Mouse (Mus musculus): ENCODE results near the gene A3galt2. TPM values are rescaled to one million over a fixed set of nuclear protein-coding genes. Genes with fewer than 3 reads are reported as not detected.

The A3galt2 gene
- total RNA-seq, 1 experiment from 2014 or later, result not detected

DNA sequence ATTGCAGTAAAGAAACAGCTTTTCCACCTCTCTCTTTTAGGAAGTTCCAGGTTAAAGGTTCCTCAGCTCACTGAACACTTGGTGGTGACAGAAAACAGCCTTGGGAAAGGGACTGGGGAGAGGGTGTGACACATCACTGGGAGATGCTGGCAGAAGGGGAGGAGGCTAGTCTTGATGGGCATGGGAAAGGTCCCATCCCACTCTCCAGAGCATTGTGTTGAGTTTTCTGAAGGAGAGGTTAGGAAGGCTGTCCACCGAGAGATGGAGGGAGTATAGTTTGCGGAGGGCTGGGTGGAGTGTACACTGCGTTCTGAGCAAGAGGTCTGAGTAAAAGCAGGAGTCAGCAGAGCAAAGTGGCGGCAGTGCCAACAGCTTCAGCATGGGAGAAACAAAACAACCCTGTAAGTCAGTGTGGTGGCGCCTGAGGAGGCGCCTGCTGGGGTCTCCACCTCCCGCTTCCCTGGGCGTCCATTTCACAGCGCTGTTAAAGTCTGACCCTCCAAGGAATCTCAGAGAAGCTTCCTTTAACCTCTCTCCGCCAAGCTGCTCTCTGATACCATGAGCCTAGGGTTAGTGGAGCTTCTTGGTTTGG is 12.7 kb upstream of the A3galt2 start:
- ATAC-seq (replicated peaks in 1 of 2; ENCODE audit: insufficient read depth in 1 of 2, low FRiP score in 2 of 2, low TSS enrichment in 1 of 2, low read depth in 1 of 2, poor library complexity in 2 of 2, severe bottlenecking in 2 of 2), result no peak

DNA sequence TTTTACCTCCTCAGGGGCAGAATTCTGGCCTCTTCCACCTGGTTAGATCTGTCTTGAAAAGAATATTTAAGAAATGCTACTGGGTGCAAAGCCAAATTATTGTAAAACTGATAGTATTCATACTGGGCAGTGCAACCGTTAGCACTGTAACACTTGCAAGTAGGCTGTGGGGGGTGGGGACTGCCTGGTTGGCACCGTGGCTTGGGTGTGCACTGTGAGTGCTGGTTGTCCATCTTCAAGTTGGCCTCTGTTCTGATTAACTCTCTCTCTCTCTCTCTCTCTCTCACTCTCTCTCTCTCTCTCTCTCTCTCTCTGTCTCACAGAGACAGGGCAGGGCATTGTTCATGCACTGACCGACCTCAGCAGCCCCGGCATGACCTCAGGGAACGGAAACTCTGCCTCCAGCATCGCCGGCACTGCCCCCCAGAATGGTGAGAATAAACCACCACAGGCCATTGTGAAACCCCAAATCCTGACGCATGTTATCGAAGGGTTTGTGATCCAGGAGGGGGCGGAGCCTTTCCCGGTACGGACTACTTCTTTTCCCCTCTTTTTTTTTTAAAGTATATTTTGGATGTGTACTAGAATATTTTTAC is 12.0 kb upstream of the A3galt2 start:
- no peak for ATAC-seq (replicated peaks in 1 of 2; ENCODE audit: insufficient read depth in 1 of 2, low FRiP score in 2 of 2, low TSS enrichment in 1 of 2, low read depth in 1 of 2, poor library complexity in 2 of 2, severe bottlenecking in 2 of 2)

DNA sequence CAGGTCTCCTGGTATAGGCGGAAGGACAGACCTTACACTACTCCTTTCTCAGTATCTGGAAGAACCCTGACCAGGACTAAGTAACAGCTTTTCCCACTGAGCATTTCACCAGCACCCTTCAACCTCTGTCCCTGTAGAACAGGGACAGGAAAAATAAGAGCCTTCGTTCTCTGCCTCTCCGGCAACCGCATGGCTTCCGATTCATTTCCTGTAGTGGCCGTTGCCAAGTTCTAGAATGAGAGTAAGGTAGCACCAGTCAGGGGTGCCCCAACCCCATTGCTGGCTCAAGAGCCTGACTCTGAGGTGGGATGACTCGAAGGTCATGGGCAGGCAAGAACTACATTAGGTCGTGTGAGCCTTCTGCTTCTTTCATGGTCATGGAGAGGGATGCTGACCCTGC is 10.0 kb upstream of the A3galt2 start:
- peak; percentile 61 to 63 for ATAC-seq (replicated peaks in 1 of 2; ENCODE audit: insufficient read depth in 1 of 2, low FRiP score in 2 of 2, low TSS enrichment in 1 of 2, low read depth in 1 of 2, poor library complexity in 2 of 2, severe bottlenecking in 2 of 2)

DNA sequence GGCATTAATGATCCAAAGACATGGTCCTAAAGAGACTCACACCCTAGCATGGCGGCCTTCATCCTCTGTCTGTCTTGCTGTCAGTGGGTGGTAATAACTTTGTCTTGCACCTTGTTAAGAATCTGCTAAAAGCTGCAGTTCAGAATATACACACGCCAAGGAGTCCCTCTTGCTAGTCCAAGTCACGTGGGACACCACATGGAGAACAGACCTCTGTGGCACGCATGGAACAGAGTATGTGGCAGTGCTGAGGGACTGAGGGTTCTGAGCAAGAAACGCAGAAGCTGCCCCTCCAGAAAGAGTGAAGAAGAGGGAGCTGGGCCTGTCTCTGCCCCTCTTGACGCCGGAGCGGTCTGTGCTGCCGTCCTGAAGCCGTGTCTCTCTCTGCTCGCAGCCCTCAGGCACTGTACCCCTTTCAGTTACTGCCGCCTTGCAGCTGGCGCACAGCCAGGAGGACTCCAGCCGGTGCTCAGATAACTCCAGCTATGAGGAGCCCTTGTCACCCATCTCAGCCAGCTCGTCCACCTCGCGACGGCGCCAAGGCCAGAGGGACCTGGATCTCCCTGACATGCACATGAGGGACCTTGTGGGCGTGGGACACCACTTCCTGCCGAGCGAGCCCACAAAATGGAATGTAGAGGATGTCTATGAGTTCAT is 7.4 kb upstream of the A3galt2 start:
- ATAC-seq (replicated peaks in 1 of 2; ENCODE audit: insufficient read depth in 1 of 2, low FRiP score in 2 of 2, low TSS enrichment in 1 of 2, low read depth in 1 of 2, poor library complexity in 2 of 2, severe bottlenecking in 2 of 2), result no peak

DNA sequence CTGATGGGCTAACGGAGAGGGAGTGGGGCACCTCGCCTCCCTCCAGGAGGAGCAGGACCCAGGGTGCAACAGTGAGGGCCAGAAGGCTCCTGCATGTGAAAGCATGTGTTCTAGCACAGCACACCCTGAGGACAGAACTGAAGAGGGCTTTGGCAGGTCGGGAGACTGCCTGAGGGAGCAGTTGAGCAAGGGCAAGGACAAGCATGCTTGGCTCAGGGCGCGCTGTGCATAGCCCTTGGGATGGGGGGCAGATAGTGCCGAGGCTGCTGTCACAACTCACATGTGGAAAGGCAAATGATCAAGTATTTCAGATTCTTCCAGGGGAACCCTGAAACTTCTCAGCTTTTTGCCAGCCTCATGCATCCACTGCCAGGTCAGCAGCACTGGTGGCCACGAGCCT is 6.9 kb upstream of the A3galt2 start:
- no peak for ATAC-seq (replicated peaks in 1 of 2; ENCODE audit: insufficient read depth in 1 of 2, low FRiP score in 2 of 2, low TSS enrichment in 1 of 2, low read depth in 1 of 2, poor library complexity in 2 of 2, severe bottlenecking in 2 of 2)

DNA sequence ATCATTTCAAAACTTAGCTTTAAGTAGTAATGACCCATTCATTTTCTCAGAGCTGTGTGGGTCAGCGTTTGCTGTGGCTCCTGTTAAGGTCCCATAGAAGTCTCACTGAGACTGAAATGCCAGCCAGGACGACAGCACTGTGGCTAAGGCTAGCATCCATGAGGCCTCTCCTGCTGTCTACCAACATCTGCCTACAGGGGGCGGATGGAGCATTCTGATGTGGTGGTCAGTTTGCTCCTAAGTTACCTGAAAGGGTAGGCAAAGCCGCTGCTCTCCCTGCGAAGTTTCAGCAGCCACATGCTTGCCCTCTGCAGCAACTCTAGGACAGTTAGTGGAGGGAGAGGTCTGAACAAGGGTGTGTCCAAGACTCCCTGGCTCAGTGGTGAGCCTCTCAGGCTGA is 4.2 kb upstream of the A3galt2 start:
- no peak for ATAC-seq (replicated peaks in 1 of 2; ENCODE audit: insufficient read depth in 1 of 2, low FRiP score in 2 of 2, low TSS enrichment in 1 of 2, low read depth in 1 of 2, poor library complexity in 2 of 2, severe bottlenecking in 2 of 2)

DNA sequence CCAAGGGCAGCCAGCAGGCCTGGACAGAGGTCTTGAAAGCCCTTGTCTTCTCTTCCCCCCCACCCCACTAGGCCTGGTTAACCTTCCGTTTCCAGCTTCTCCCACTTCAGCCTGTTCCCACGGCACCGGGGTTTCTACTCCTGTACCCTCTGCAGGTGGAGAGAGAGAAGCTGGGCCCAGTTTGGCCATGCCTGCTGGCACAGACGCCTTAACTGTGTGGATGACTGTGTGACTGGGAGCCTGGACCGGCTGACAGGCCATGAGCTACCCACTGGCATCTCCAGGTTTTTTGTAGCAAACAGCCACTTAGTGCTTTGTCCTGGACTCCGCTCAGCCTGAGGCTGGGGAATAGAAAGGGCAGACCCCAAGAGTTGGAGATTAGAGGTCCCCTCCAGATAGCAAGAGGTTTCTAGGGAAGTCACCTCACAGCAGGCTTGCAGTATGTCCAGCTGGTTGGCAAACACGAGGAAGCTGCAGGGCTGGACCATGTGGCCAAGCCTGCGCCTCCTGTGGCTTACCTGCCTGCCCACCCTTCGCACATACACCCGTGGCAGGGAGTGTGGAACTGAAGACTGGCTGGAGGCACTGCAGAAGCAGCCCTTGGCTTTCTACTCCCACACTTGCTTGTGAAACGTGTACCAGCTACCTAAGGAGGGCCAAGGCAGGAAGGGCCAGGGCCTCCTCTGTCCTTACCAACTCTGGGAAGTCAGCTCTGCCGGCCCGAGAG is 3.0 kb upstream of the A3galt2 start:
- ATAC-seq (replicated peaks in 1 of 2; ENCODE audit: insufficient read depth in 1 of 2, low FRiP score in 2 of 2, low TSS enrichment in 1 of 2, low read depth in 1 of 2, poor library complexity in 2 of 2, severe bottlenecking in 2 of 2), result no peak

DNA sequence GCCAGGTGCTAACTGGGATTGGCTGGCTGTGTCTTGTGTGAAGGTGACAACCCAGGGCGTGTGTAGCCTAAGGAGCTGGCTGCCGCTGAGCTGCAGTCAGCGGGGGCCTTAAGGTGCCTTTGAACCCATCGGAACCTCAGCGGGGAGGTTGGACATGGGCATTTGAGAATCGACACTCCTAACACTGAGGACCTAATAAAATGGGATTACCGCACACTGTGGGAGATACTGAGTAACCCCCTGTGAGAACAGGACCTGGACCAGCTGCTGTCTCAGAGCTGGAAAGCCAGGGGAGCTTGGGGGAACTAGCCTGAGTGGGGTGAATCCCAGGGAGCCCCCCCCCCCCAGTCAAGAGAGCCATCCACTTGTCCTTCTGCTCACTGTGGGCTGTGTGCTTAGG is 1.6 kb upstream of the A3galt2 start:
- ATAC-seq (replicated peaks in 1 of 2; ENCODE audit: insufficient read depth in 1 of 2, low FRiP score in 2 of 2, low TSS enrichment in 1 of 2, low read depth in 1 of 2, poor library complexity in 2 of 2, severe bottlenecking in 2 of 2), result no peak

DNA sequence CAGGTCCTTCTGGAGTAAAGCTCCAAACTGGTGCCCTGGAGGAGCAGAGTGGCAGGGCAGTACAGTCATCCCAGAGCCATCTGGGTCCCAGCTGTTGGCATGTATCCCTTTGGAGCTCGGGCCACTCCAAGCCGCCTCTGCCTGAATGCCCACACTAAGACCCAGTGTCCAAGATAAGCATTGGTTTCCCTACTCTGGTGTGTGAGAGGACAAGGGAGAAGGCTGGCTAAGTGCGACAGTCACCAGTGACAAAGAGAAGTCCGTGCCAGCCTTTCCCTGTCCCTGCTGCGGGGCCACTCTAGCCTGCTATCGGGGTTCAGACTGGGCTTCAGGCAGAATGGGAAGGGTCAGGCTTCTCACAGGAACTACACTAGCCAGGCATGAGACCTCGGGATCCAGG is 736 bp downstream of the A3galt2 start:
- ATAC-seq (replicated peaks in 1 of 2; ENCODE audit: insufficient read depth in 1 of 2, low FRiP score in 2 of 2, low TSS enrichment in 1 of 2, low read depth in 1 of 2, poor library complexity in 2 of 2, severe bottlenecking in 2 of 2), result no peak

DNA sequence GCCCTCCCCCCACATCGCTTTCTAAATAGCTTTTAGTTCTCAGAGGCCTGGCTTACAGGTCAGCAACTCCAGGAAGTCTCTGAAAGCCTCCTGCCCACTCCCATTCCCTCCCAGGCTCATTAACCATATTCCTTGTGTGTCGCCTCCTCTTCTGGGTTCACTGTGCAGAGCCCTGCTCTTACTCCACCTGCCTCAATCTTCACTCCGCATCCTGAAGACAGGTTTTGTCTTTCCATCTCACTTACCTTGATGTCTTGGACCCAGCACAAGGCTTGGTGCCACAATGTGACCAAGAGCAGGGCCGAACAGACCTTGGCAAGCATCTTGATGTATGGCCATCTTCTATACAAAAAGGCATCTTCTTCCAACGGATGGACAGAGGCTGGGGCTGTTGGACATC is 4.0 kb downstream of the A3galt2 start:
- ATAC-seq (replicated peaks in 1 of 2; ENCODE audit: insufficient read depth in 1 of 2, low FRiP score in 2 of 2, low TSS enrichment in 1 of 2, low read depth in 1 of 2, poor library complexity in 2 of 2, severe bottlenecking in 2 of 2), result no peak

DNA sequence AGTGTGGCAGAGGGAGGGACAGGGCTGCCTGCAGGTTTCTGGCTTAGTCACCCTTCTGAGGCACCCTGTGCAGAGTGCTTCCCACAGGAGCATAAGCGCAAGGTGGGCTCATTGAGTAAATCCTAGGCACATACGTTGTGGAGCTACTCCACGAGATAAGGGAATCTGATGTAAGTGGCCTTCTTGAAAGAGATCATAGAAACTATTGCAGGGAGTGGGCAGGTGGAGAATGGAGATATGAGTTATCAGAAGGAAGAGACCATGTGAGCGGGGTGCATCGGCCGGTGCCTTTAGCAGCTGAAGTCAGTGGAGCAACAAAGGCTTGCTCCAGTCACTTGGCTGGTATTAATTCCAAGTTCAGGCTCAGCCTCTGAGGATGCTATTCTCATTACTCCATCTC is 4.9 kb downstream of the A3galt2 start:
- no peak for ATAC-seq (replicated peaks in 1 of 2; ENCODE audit: insufficient read depth in 1 of 2, low FRiP score in 2 of 2, low TSS enrichment in 1 of 2, low read depth in 1 of 2, poor library complexity in 2 of 2, severe bottlenecking in 2 of 2)

DNA sequence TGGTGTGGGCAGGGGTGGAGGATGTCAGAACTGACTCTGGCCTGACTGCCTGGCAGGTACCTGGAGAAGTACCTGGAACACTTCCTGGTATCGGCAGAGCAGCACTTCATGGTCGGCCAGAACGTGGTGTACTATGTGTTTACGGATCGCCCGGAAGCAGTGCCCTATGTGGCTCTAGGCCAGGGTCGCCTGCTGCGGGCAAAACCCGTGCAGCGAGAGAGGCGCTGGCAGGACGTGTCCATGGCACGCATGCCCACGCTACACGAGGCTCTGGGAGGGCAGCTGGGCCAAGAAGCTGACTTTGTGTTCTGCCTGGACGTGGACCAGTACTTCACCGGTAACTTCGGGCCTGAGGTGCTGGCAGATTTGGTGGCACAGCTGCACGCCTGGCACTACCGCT is 11.8 kb downstream of the A3galt2 start:
- no peak for ATAC-seq (replicated peaks in 1 of 2; ENCODE audit: insufficient read depth in 1 of 2, low FRiP score in 2 of 2, low TSS enrichment in 1 of 2, low read depth in 1 of 2, poor library complexity in 2 of 2, severe bottlenecking in 2 of 2)

DNA sequence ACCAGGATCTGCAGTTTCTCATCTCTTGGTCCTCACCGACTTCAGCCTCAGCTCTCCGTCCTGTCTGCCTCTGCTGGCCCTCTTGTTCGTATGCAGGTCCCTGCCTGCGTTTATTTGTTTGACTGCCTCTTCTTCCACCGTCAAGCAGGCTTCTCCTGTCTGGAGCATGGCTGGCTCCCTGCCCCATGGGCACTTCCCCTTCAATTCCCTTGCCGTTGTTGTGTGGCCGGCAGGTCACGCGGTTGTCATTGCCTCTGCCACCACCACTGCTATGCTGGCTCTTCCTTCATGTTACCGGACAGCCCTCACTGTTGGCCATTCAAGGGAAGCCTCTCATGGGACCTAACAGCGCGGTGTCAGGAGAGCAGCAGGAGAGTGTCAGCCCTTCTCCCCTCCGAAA is 13.0 kb downstream of the A3galt2 start:
- 0 out of 4 replicates have a peak, but pooled peaks of 1 of the 2 experiments have one; percentile 29 for ATAC-seq (replicated peaks in 1 of 2; ENCODE audit: insufficient read depth in 1 of 2, low FRiP score in 2 of 2, low TSS enrichment in 1 of 2, low read depth in 1 of 2, poor library complexity in 2 of 2, severe bottlenecking in 2 of 2)

DNA sequence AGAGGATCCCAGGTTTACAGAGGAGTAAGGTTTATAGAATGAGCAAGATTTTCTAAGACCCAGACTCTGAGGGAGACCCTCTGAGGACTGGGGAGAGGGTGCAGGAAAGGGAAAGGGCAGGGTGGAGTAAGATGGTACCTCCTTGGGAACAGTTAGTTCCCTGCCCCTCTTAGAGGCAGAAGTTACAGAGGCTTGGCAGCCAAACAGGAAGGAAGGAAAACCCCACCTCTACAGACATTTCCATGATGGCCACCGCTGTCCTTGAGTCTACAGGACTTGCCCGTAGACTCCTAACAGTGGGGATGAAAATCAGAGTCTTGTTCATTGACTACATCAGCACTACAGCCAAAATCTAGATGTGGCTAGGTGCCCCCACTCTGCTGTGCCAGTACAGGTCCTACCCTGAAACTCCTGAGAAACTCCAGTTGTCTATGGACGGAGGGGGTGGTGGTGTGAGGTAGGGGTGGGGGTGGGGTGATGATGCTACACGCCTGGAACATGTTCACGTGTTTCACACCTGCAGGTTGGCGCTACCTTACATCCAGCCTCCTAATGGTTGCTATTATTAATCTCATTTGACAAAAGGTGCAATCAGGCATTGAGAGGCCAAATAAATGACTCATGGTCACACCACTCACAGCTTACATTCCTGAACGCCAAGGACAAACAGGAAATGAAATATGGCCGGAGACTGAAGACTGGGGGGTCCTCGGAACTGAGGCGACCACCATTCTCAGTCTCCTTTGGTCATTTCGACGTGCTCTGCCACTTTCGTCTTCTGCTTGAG is 14.6 kb downstream of the A3galt2 start:
- no peak for ATAC-seq (replicated peaks in 1 of 2; ENCODE audit: insufficient read depth in 1 of 2, low FRiP score in 2 of 2, low TSS enrichment in 1 of 2, low read depth in 1 of 2, poor library complexity in 2 of 2, severe bottlenecking in 2 of 2)

DNA sequence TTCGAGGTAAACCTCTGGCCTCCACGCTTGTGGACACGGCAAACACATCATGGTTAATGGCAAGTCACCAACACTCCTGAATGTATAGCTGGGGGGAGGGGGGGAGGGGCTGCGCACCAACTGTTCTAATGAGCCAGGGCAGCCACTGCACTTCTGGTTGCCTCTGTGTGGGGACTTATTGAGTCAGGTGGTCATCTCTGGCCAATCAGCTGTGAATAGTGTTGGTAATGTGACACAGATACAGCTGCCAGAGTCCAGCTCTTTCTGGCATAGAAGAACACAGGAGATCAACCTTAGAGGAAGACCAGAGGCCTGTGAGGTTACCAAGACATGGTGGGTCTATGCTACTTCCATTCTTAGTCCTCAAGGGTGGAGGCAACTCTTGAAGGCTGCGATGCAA is 15.5 kb downstream of the A3galt2 start:
- ATAC-seq (replicated peaks in 1 of 2; ENCODE audit: insufficient read depth in 1 of 2, low FRiP score in 2 of 2, low TSS enrichment in 1 of 2, low read depth in 1 of 2, poor library complexity in 2 of 2, severe bottlenecking in 2 of 2), result no peak

DNA sequence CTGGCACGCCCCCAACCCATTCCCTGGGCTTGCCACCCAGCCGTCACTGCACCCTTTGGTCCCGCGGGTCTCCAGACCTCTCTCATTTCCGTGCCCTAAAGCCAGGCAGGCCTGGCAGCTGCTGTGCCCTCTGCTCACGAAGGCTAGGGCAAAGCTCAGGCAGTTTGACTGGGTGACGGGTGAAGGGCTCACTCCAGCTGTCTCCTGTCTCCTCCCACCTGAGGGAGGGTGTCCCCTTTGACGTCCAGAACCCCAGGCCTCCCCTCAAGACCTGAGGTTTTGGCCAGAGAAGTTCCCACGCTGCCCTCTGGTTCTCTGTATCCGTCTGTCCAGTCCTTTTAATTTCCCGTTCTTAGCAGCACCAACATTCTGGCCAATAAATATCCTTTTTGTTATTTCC is 18.7 kb downstream of the A3galt2 start:
- no peak for ATAC-seq (replicated peaks in 1 of 2; ENCODE audit: insufficient read depth in 1 of 2, low FRiP score in 2 of 2, low TSS enrichment in 1 of 2, low read depth in 1 of 2, poor library complexity in 2 of 2, severe bottlenecking in 2 of 2)

DNA sequence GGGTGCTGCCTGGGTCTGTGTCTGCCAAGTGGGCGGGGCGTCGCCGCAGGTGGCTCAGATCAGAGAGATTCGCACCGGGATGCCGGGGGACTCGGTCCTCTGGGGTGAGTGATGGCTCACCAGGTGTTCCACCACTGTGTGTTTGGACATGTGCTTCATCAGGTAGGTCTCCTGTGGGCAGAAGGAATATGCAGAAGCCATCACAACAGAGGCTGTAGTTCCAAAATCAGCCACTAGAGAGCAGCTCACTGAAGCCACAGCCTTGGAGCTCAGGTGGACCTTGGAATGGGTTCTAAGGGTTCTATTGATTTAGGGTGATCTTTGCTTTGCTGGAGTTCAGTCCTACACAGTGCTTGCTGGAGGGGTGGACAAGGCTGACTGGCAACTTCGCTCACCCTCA is 19.3 kb downstream of the A3galt2 start:
- no peak for ATAC-seq (replicated peaks in 1 of 2; ENCODE audit: insufficient read depth in 1 of 2, low FRiP score in 2 of 2, low TSS enrichment in 1 of 2, low read depth in 1 of 2, poor library complexity in 2 of 2, severe bottlenecking in 2 of 2)
